Mouse (Mus musculus): ENCODE measurements around the gene Slc9a9. TPM values are rescaled to one million over a fixed set of nuclear protein-coding genes. Genes with fewer than 3 reads are reported as not detected.

The Slc9a9 gene
- polyA plus RNA-seq, 1 experiment from 2014 or later = 5.1 TPM

DNA sequence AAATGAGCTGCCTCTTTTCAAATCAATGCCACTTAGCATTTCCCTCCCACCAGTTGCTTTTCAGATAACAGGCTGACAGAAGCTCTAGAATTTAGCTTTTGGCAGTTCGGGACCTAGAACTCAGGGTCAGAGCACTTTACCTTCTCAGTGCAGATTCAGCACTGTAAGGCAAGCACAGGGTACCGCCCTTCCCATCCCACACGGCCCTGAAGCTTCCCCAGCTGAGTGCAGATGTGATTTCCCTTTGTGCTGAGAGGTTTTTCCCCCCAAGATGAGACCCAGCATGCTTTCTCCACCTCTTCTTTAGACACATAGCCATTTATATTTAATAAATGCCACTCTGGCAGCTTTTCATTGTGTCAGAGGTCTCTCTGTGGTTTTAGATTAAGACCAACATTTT, 186.4 kb downstream of the Slc9a9 start:
- H3K4me3 ChIP-seq = no peak overlapping the region
- H3K9me3 ChIP-seq = no peaks in the 10 kb centered on the region
- ATAC-seq (ENCODE audit: low FRiP score, low read depth) = no peak
- H3K36me3 ChIP-seq = no peaks in the 10 kb centered on the region
- no peak overlapping the region for H3K9ac ChIP-seq
- peaks cover 4% of the 10 kb centered on the region; the same call in 1 of the 2 replicates for H3K4me1 ChIP-seq (replicated peaks)
- no peak overlapping the region for H3K27ac ChIP-seq (replicated peaks)
- no peaks in the 10 kb centered on the region for H3K27me3 ChIP-seq
- H3K4me2 ChIP-seq = no peak overlapping the region
- 64% methylated on average over 3 of the region's 3 CpGs for WGBS

DNA sequence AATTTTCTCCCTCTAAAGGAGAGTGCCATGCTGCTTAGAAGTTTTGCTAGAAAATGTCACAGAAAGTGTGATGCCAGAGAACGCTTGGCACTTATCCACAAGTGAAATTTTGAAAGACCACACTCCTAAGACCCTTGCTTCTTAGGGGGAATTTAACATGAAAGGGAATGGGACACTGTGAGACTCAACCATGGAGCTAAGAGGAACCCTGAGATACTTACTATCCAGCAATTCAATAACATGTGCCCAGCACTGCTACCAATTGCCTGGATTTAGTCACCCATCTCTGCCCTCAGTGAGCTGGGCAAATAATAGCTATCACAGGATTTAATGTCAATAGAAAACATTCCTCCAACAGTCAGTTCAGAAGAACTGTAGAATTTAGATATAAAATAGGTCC, 198.8 kb downstream of the Slc9a9 start:
- Histone ChIP-seq H3K9ac (no peak overlapping the region), H3K4me1 (replicated peaks) (no peaks in the 10 kb centered on the region), H3K4me2 (no peak overlapping the region), H3K4me3 (no peak overlapping the region), H3K9me3 (no peaks in the 10 kb centered on the region), H3K27ac (replicated peaks) (no peak overlapping the region), H3K36me3 (no peaks in the 10 kb centered on the region), H3K27me3 (no peaks in the 10 kb centered on the region)
- ATAC-seq (ENCODE audit: low FRiP score, low read depth) = no peak
- 82% methylated on average over 1 of the region's 1 CpGs for WGBS

DNA sequence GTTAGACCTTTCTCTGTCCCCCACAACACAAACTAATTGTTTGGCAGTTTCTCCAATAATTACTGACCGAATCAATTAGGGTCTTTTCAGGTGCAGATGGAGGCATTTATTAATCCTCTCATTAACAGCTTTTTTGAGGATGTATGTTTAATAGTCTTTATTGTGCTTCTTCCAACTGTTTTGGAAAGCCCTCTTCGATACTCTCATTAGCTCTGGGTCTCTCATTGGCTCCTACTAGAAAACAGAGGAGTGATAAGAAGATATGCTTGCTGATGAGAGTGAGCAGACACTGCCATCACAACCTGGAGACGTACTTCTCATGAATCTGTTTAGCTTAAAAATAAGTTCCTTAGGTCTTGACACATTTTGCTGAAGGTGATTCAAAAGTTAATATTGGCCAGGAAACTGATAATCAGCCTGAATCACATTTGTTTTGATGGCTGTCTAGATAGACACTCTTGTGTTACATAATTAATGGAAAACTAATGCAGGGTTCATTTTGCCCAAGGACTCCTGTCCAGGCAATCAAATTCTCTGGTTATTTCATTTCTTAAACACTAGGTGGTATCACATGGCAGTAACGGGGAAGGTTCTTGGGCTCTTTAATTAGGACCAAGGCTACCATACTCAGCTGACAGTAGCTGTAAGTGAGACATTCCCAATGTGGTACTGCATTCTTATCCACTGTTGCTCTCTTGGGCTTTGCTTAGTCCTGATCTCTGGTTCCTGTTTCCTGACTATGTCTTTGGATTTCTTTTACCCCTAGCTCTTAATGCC, 199.5 kb downstream of the Slc9a9 start:
- Histone ChIP-seq H3K4me2 (no peak overlapping the region), H3K27ac (replicated peaks) (no peak overlapping the region), H3K27me3 (no peaks in the 10 kb centered on the region), H3K4me3 (no peak overlapping the region), H3K9ac (no peak overlapping the region), H3K4me1 (replicated peaks) (no peaks in the 10 kb centered on the region), H3K9me3 (no peaks in the 10 kb centered on the region), H3K36me3 (no peaks in the 10 kb centered on the region)
- 78% methylated on average over 4 of the region's 4 CpGs for WGBS
- no peak for ATAC-seq (ENCODE audit: low FRiP score, low read depth)

DNA sequence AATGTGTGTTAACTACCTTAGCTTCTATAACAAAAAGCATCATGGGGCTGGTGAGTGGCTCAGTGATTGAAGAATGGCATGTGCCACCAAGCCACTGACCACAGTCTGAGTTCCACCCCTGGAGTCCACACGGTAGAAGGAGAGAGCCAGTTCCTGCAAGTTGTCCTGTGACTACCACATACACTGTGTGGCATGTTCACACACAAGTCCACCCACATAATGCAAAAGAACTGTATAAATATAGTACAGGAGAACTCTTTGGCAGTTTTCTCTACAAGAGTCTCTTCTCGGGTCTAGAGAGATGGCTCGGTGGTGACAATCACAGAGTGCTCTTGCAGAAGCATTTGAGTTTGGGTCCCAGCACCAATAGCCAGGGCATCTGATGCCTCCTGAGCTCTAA, 212.8 kb downstream of the Slc9a9 start:
- Histone ChIP-seq H3K9me3 (no peaks in the 10 kb centered on the region), H3K4me3 (no peak overlapping the region), H3K4me1 (replicated peaks) (no peaks in the 10 kb centered on the region), H3K27ac (replicated peaks) (no peak overlapping the region), H3K36me3 (no peaks in the 10 kb centered on the region), H3K4me2 (no peak overlapping the region), H3K27me3 (no peaks in the 10 kb centered on the region), H3K9ac (no peak overlapping the region)
- WGBS = 94% methylated on average over 3 of the region's 3 CpGs
- no peak for ATAC-seq (ENCODE audit: low FRiP score, low read depth)

DNA sequence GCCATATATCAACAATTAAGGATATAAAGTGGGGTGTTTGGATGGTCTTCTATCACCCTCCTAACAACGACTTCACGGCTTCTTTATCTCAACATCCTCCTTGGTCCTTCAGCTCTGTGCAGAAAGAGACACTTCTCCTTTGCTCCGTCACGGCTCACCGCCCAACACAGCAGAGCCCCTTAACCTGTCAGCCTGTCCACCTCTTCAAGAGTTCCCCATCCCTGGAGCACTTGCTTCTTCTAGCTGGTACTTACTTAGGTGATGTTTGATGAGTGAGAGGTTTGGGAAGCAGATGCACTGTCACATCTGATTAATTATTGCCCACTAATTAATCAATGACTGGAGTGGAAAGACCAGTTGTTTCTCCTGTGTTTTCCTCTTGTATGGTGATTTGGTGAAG, 213.7 kb downstream of the Slc9a9 start:
- WGBS = 91% methylated on average over 5 of the region's 5 CpGs
- H3K9me3 ChIP-seq = no peaks in the 10 kb centered on the region
- no peaks in the 10 kb centered on the region for H3K27me3 ChIP-seq
- no peak overlapping the region for H3K27ac ChIP-seq (replicated peaks)
- H3K9ac ChIP-seq = no peak overlapping the region
- H3K4me3 ChIP-seq = no peak overlapping the region
- no peak for ATAC-seq (ENCODE audit: low FRiP score, low read depth)
- no peaks in the 10 kb centered on the region for H3K4me1 ChIP-seq (replicated peaks)
- H3K36me3 ChIP-seq = no peaks in the 10 kb centered on the region
- no peak overlapping the region for H3K4me2 ChIP-seq

DNA sequence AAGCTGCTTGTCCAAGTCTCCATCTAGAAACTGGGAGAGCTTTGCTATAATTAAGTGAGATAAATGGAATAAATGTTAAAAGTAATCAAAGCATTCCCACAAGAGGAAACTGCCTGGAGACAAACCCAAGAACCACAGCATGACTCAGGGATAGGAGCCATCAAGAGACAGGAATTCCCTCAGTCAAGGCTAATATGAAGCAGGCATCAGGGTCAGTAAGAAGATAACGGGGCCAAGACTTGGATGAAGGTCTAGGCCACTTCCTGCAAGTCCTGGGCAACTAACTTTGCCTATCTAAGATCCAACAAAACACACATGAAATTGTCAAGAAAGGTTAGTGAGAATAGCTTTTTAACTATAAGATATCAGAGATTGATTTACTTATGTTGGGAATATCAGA, 215.4 kb downstream of the Slc9a9 start:
- no peaks in the 10 kb centered on the region for H3K4me1 ChIP-seq (replicated peaks)
- no peaks in the 10 kb centered on the region for H3K36me3 ChIP-seq
- no peak overlapping the region for H3K27ac ChIP-seq (replicated peaks)
- WGBS = 100% methylated on average over 1 of the region's 1 CpGs
- H3K27me3 ChIP-seq = no peaks in the 10 kb centered on the region
- ATAC-seq (ENCODE audit: low FRiP score, low read depth) = no peak
- no peak overlapping the region for H3K4me3 ChIP-seq
- no peaks in the 10 kb centered on the region for H3K9me3 ChIP-seq
- no peak overlapping the region for H3K4me2 ChIP-seq
- no peak overlapping the region for H3K9ac ChIP-seq

DNA sequence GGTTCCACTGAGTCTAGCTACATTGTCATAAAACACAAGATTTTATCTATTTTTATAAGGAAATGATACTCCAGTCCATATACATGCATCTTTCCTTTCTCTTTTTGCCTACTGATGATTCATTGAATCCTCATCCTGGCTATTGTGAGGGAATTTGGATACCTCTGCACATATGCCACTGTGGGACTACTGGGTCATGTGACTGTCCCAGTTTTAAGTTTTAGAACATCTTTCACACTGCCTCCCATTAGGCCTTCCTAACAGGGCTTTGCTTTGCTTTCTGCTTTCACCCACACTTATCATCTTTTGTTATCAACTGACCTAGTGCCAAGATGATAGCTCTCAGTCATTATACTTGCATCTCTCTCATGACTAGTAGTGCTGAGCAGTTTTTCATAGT, 219.9 kb downstream of the Slc9a9 start:
- no peaks in the 10 kb centered on the region for H3K27me3 ChIP-seq
- no peaks in the 10 kb centered on the region for H3K9me3 ChIP-seq
- H3K36me3 ChIP-seq = no peaks in the 10 kb centered on the region
- no peak overlapping the region for H3K4me2 ChIP-seq
- H3K4me3 ChIP-seq = no peak overlapping the region
- no peak overlapping the region for H3K9ac ChIP-seq
- H3K4me1 ChIP-seq (replicated peaks) = no peaks in the 10 kb centered on the region
- ATAC-seq (ENCODE audit: low FRiP score, low read depth) = no peak
- no peak overlapping the region for H3K27ac ChIP-seq (replicated peaks)

DNA sequence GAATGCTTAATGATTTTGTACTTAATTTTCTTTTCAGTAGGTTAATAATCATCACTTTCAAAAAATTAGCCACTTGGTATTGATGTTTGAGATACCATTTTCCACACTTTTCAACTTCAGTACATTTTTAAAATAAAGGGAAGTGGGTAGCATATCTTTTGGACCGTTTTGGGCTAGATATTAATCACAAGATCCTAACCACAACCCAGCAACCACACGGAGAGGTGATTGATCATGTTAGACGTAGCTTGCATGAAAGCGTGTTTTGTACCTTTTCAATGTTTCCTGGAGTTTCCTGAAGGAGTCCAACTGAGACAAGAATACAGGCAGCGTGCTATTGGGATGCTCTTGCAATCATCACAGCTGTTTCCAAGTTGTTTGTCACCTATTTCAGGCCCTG, 226.2 kb downstream of the Slc9a9 start:
- WGBS = 84% methylated on average over 5 of the region's 5 CpGs
- H3K4me2 ChIP-seq = no peak overlapping the region
- H3K9me3 ChIP-seq = no peaks in the 10 kb centered on the region
- no peak overlapping the region for H3K4me3 ChIP-seq
- H3K9ac ChIP-seq = no peak overlapping the region
- no peaks in the 10 kb centered on the region for H3K4me1 ChIP-seq (replicated peaks)
- H3K27ac ChIP-seq (replicated peaks) = no peak overlapping the region
- ATAC-seq (ENCODE audit: low FRiP score, low read depth) = no peak
- H3K36me3 ChIP-seq = 0 out of 2 replicates have a peak, but pooled peaks cover 3% of the 10 kb centered on the region
- H3K27me3 ChIP-seq = no peaks in the 10 kb centered on the region

DNA sequence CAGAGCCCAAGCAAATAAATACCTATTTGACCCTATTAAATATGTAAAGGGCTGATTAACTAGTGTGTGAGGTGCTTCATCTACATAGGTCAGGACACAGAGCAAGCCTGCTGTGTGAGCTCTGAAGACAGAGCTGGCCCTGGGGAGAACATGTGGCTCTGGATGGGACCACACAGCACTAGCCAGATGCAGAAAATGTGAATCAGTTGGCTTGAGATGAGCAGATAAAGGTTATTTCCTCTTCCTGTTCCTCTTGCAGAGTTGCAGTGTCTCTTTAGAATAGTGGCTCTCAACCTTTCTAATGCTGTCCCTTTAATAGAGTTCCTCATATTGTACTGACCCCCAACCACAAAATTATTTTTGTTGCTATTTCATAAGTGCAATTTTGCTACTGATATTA, 234.5 kb downstream of the Slc9a9 start:
- Histone ChIP-seq H3K4me3 (no peak overlapping the region), H3K27me3 (no peaks in the 10 kb centered on the region), H3K27ac (replicated peaks) (no peak overlapping the region), H3K4me1 (replicated peaks) (no peaks in the 10 kb centered on the region), H3K9ac (no peak overlapping the region), H3K36me3 (no peaks in the 10 kb centered on the region), H3K9me3 (no peaks in the 10 kb centered on the region), H3K4me2 (no peak overlapping the region)
- ATAC-seq (ENCODE audit: low FRiP score, low read depth) = no peak

DNA sequence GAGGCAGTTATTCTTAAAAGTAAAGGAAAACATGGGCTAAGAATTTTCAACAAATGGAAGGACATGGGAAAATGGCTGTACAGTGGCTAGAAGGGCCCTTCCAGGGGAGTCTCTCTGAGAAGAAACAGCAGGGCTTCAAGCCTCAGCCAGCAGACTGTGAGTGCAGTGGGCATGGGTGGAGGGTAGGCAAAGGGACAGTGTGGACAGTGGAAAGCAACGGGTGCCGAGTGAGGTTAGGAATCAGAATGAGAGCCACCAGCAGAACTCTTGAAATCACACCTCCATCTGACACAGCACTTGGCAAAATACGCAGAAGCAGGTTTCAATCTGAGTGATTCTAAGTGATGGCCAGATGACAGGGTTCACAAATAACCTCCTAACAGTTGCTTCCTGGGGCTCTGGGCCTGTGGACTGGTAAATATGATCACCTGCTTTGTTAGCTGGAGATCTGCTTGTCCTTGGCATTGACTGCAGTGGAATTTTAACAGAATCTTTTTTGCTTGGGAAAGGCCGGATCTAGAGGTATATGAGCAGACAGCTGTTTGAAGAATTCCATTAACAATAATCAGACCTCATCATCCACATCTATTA, 237.4 kb downstream of the Slc9a9 start:
- 85% methylated on average over 4 of the region's 4 CpGs for WGBS

DNA sequence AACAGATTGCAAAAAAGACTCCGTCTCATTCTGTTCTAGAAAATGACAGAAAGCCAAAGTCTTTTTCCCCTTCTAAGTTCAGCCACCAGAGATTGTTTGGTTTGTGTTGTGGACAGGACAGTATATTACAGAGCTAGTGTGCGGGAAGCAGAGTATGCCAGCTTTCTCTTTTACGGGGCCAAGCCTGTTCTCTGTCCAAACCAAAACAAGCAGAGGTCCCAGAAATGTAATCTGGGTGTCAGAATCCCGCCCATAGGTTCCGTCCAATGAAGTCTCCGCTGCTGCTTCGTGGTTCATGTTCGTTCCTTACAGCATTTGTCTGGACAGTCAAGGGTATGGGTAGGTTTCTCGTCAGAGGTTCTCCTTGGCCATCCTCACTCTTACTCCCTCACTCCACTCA, 242.4 kb downstream of the Slc9a9 start:
- no peaks in the 10 kb centered on the region for H3K36me3 ChIP-seq
- 90% methylated on average over 9 of the region's 9 CpGs for WGBS
- no peak for ATAC-seq (ENCODE audit: low FRiP score, low read depth)
- no peak overlapping the region for H3K4me2 ChIP-seq
- no peaks in the 10 kb centered on the region for H3K27me3 ChIP-seq
- no peak overlapping the region for H3K27ac ChIP-seq (replicated peaks)
- H3K9ac ChIP-seq = no peak overlapping the region
- H3K4me3 ChIP-seq = no peak overlapping the region
- no peaks in the 10 kb centered on the region for H3K9me3 ChIP-seq
- H3K4me1 ChIP-seq (replicated peaks) = no peaks in the 10 kb centered on the region

More for the DNA sequence above, 237.4 kb downstream of the Slc9a9 start:
- Histone ChIP-seq H3K9ac (no peak overlapping the region), H3K9me3 (no peaks in the 10 kb centered on the region), H3K27ac (replicated peaks) (no peak overlapping the region), H3K4me2 (no peak overlapping the region), H3K4me3 (no peak overlapping the region), H3K4me1 (replicated peaks) (no peaks in the 10 kb centered on the region), H3K36me3 (no peaks in the 10 kb centered on the region), H3K27me3 (no peaks in the 10 kb centered on the region)
- no peak for ATAC-seq (ENCODE audit: low FRiP score, low read depth)

DNA sequence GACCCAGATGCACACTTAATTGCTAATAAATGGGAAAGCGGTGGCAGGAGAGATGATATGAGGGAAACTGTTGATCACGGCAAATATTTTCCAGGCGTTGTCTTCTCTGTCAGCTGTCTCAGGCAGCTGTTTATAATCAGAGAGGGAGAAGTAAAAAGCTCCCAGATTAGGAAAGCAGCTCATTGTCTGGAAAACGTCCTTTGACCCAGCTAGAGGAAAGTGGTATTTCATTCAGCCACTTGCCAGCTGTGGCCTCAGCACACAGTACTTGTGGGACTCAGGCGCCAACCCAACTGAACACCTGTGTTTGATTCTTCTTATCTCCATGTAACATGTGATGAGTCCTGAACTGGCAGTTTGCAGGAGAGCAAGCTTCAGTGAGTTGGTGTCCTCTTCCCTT, 252.4 kb downstream of the Slc9a9 start:
- WGBS = 60% methylated on average over 5 of the region's 5 CpGs
- Histone ChIP-seq H3K27me3 (no peaks in the 10 kb centered on the region), H3K4me1 (replicated peaks) (no peaks in the 10 kb centered on the region), H3K4me2 (no peak overlapping the region), H3K4me3 (no peak overlapping the region), H3K27ac (replicated peaks) (no peak overlapping the region), H3K36me3 (no peaks in the 10 kb centered on the region), H3K9me3 (no peaks in the 10 kb centered on the region), H3K9ac (no peak overlapping the region)
- no peak for ATAC-seq (ENCODE audit: low FRiP score, low read depth)

DNA sequence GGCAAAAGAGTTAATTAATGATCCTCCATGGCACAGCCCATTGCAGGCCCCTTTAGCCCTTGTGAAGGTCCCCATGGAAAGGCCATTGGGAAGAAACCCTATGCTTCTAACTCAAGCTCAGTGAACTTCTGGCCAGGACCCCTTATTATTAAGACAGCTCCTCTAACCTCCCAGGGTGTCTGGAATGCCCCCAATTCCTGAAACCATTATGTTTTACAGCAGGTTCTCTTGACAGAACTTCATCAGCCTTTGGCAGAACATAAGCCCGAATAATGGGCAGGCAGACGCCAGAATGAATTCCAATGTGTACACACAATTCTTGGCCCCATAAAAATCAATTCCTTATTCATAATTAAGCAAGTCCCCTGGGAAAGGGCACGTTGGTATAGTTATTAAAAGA, 256.1 kb downstream of the Slc9a9 start:
- no peaks in the 10 kb centered on the region for H3K9me3 ChIP-seq
- no peak overlapping the region for H3K4me2 ChIP-seq
- H3K36me3 ChIP-seq = no peaks in the 10 kb centered on the region
- H3K27me3 ChIP-seq = no peaks in the 10 kb centered on the region
- no peak overlapping the region for H3K9ac ChIP-seq
- no peak for ATAC-seq (ENCODE audit: low FRiP score, low read depth)
- 48% methylated on average over 3 of the region's 3 CpGs for WGBS
- H3K27ac ChIP-seq (replicated peaks) = no peak overlapping the region
- no peaks in the 10 kb centered on the region for H3K4me1 ChIP-seq (replicated peaks)
- no peak overlapping the region for H3K4me3 ChIP-seq
